Comparison of ENCODE assay signal across 18 mouse cellular contexts in genomic region chr19:31921852-31922251, GRCm38 (mm10). TPM values are rescaled to one million over a fixed set of nuclear protein-coding genes. Genes with fewer than 3 reads are reported as not detected.
DNase-seq lines count a peak whose midpoint lies in the region; ATAC-seq and TF ChIP-seq lines count a peak whose summit lies in the region.
"Had no signal": no experiment of that assay in that cellular context is flagged by ENCODE, and none has a peak within 500 bp of the region (broad histone marks: within the 10 kb centered on the region; RNA-seq: fewer than 3 reads in every experiment).

No protein-coding gene starts in this region.

- no peak overlapping the region for H3K4me2 ChIP-seq in forebrain, postnatal 0 days (ENCODE audit: low read depth)
- no peak overlapping the region for H3K4me2 ChIP-seq in neural tube, embryonic 14.5 days (ENCODE audit: low read depth, low read length)
- H3K4me2 ChIP-seq: embryonic facial prominence, embryonic 12.5 days; liver, embryonic 13.5 days; midbrain, embryonic 11.5 days had no signal

- ATAC-seq in forebrain, postnatal 0 days, result peak; percentile 56; the same call in 1 of the 2 replicates
- peak; percentile 49; the same call in 1 of the 2 replicates for ATAC-seq in neural tube, embryonic 14.5 days (ENCODE audit: low read depth)
- ATAC-seq: activated CD4-positive, CD25-positive, alpha-beta regulatory T cell, adult 4 months; hindbrain, postnatal 0 days had no signal

- H3K27ac ChIP-seq in forebrain, postnatal 0 days (ENCODE audit: low read depth, low read length), result no peak overlapping the region
- no peak overlapping the region for H3K27ac ChIP-seq in forebrain, embryonic 10.5 days
- H3K27ac ChIP-seq in neural tube, embryonic 14.5 days (ENCODE audit: low read depth, low read length), result no peak overlapping the region
- H3K27ac ChIP-seq: embryonic facial prominence, embryonic 12.5 days; hindbrain, postnatal 0 days; left cerebral cortex, adult 2 months; liver, embryonic 13.5 days had no signal

- H3K9ac ChIP-seq in forebrain, postnatal 0 days, result no peak overlapping the region
- no peak overlapping the region for H3K9ac ChIP-seq in neural tube, embryonic 14.5 days (replicated peaks; ENCODE audit: low read depth, low read length)
- H3K9ac ChIP-seq: embryonic facial prominence, embryonic 12.5 days; liver, embryonic 13.5 days had no signal

- no peaks in the 10 kb centered on the region for H3K4me1 ChIP-seq in forebrain, postnatal 0 days (ENCODE audit: insufficient read depth)
- H3K4me1 ChIP-seq in forebrain, embryonic 10.5 days, result no peaks in the 10 kb centered on the region; the same call in 1 of the 2 replicates
- H3K4me1 ChIP-seq in neural tube, embryonic 14.5 days (ENCODE audit: control insufficient read depth, insufficient read depth, low read length), result no peaks in the 10 kb centered on the region
- H3K4me1 ChIP-seq: embryonic facial prominence, embryonic 12.5 days; liver, embryonic 13.5 days had no signal

- no peaks in the 10 kb centered on the region for H3K27me3 ChIP-seq in forebrain, postnatal 0 days (ENCODE audit: insufficient read depth, low read length)
- H3K27me3 ChIP-seq in forebrain, embryonic 10.5 days (ENCODE audit: poor library complexity, severe bottlenecking), result no peaks in the 10 kb centered on the region
- H3K27me3 ChIP-seq in neural tube, embryonic 14.5 days (ENCODE audit: control insufficient read depth, insufficient read depth, low read length), result no peaks in the 10 kb centered on the region
- H3K27me3 ChIP-seq: embryonic facial prominence, embryonic 12.5 days; liver, embryonic 13.5 days had no signal

- WGBS in forebrain, postnatal 0 days, result 47% methylated on average over 5 of the region's 5 CpGs
- 65% methylated on average over 5 of the region's 5 CpGs for WGBS in forebrain, embryonic 10.5 days
- WGBS in neural tube, embryonic 14.5 days, result 26% methylated on average over 5 of the region's 5 CpGs

- H3K9me3 ChIP-seq in forebrain, postnatal 0 days (ENCODE audit: low read length), result no peaks in the 10 kb centered on the region
- H3K9me3 ChIP-seq in forebrain, embryonic 10.5 days, result no peaks in the 10 kb centered on the region
- no peaks in the 10 kb centered on the region for H3K9me3 ChIP-seq in neural tube, embryonic 14.5 days (ENCODE audit: control insufficient read depth, low read length)
- H3K9me3 ChIP-seq: embryonic facial prominence, embryonic 12.5 days; liver, embryonic 13.5 days had no signal

- no peak overlapping the region for H3K4me3 ChIP-seq in forebrain, postnatal 0 days (ENCODE audit: low read depth, low read length)
- no peak overlapping the region for H3K4me3 ChIP-seq in forebrain, embryonic 10.5 days
- no peak overlapping the region for H3K4me3 ChIP-seq in neural tube, embryonic 14.5 days (ENCODE audit: low read depth, low read length)
- H3K4me3 ChIP-seq: embryonic facial prominence, embryonic 12.5 days; left cerebral cortex, adult 2 months; liver, embryonic 13.5 days had no signal

- no peak for TF ChIP-seq CTCF in forebrain, postnatal 0 days (IDR thresholded peaks at IDR 0.05; ENCODE audit: low read depth)

- no peaks in the 10 kb centered on the region for H3K36me3 ChIP-seq in forebrain, postnatal 0 days (ENCODE audit: insufficient read depth)
- H3K36me3 ChIP-seq in forebrain, embryonic 10.5 days (replicated peaks), result no peaks in the 10 kb centered on the region
- no peaks in the 10 kb centered on the region for H3K36me3 ChIP-seq in neural tube, embryonic 14.5 days (ENCODE audit: control insufficient read depth, insufficient read depth, low read length)
- H3K36me3 ChIP-seq: embryonic facial prominence, embryonic 12.5 days; liver, embryonic 13.5 days had no signal

- peak; percentile 3 for DNase-seq in forebrain, postnatal 0 days
- DNase-seq in forebrain, embryonic 10.5 days (ENCODE audit: extremely low spot score, low spot score), result no peak
- DNase-seq in neural tube, embryonic 10.5 days (ENCODE audit: extremely low spot score, low spot score), result no peak
- peak; percentile 8 for DNase-seq in embryo, embryonic 11.5 days (ENCODE audit: low read depth, low spot score)
- peak; percentile 17 for DNase-seq in telencephalon, adult 2 months (ENCODE audit: low read depth, low spot score)
- no peak for DNase-seq in cerebellum, adult 11 months
- DNase-seq: cerebellum, adult 18-20 months; heart, adult 18-20 months; kidney, adult 2 months; liver, embryonic 13.5 days had no signal

RNA-seq across cellular contexts. Expression of gene A1cf, which starts 53.3 kb away (rescaled TPM):
- total RNA-seq in forebrain, postnatal 0 days (2014; rRNA removed), result not detected in 2 replicates
- not detected in 2 replicates for polyA plus RNA-seq in forebrain, postnatal 0 days (2015; fragmentation: Nextera tagmentation; extraction: Ambion mirVana)
- polyA plus RNA-seq in forebrain, embryonic 10.5 days (2016; fragmentation: Nextera tagmentation; extraction: Ambion mirVana), result not detected in 2 replicates
- not detected in 2 replicates for polyA plus RNA-seq in neural tube, embryonic 14.5 days (2014; fragmentation: Nextera tagmentation; extraction: Ambion mirVana)
- total RNA-seq: heart, adult 18-20 months; hindbrain, postnatal 0 days; left cerebral cortex, adult 2 months had no signal
- polyA plus RNA-seq: embryonic facial prominence, embryonic 12.5 days; heart, embryonic 16.5 days; hindbrain, postnatal 0 days; midbrain, embryonic 11.5 days; urinary bladder, adult 2 months had no signal

Comparison
In these comparisons a context has a peak if more than half of its experiments do, and no peak if none do; other contexts are left out.
1. DNase-seq: peak in forebrain, postnatal 0 days (single experiment), embryo, embryonic 11.5 days (single experiment) and telencephalon, adult 2 months (single experiment); none in forebrain, embryonic 10.5 days (single experiment), neural tube, embryonic 10.5 days (single experiment) and cerebellum, adult 11 months (single experiment).